Mouse (Mus musculus): ENCODE measurements around the gene Btd. TPM values are rescaled to one million over a fixed set of nuclear protein-coding genes. Genes with fewer than 3 reads are reported as not detected.

Btd gene
- polyA plus RNA-seq, 1 experiment from 2014 or later = 16.3 TPM

GRCm38 (mm10) chr14:31663376-31664099 lies 22.7 kb downstream of the Btd start:
- DNase-seq (ENCODE audit: low spot score) = peak; percentile 31
- H3K4me1 ChIP-seq = peaks cover 68% of the 10 kb centered on the region
- 89% methylated on average over 13 of the region's 13 CpGs for WGBS

DNA sequence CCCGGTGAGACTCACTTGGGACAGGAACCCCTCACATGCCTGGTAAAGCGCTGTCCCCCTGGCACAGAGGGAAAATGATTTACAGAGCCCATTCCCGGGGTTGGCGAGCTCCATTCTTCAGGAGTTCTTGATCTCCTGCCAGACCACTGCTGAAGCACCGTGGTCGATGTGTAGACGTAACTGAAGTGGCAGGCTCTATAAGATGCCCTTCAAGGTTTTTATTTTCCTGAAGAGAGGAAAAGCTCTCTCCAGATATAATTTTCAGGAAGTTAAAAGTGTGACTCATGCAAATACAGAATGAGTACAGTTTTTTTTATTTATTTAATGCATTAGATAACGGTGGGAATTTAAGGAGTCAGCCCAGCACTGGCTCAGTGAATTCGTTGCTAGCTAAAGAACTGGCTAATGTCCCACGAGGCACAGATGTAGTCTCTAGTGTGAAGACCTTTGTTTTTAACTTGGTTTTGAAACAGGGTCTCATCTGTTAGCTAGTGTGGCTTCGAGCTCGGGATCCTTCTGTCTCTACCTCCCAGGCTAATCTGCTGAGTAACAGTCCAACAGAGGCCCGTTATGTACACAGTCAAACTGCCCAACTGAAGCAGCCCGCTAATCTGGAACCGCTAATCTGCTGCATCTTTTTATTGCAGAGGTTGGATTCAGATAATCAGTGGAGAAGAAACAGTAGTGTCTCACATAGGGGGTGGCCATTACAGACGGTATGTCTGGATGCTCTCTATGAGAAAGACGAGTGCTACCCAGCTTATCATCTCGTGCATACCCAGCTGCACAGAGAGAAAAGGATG lies 23.5 kb downstream of the Btd start:
- peaks cover 19% of the 10 kb centered on the region for H3K36me3 ChIP-seq
- no peaks in the 10 kb centered on the region for H3K9me3 ChIP-seq (replicated peaks)
- no peak overlapping the region for H3K4me3 ChIP-seq
- WGBS = 88% methylated on average over 18 of the region's 18 CpGs
- H3K27ac ChIP-seq = peak overlapping the region; percentile 95
- no peak for DNase-seq (ENCODE audit: low spot score)
- peaks cover 66% of the 10 kb centered on the region for H3K4me1 ChIP-seq
- no peaks in the 10 kb centered on the region for H3K27me3 ChIP-seq (ENCODE audit: low read depth, poor library complexity, severe bottlenecking)

More at GRCm38 (mm10) chr14:31663376-31664099, 22.7 kb downstream of the Btd start:
- H3K27ac ChIP-seq = peak overlapping the region; percentile 95
- no peak overlapping the region for H3K4me3 ChIP-seq
- no peaks in the 10 kb centered on the region for H3K27me3 ChIP-seq (ENCODE audit: low read depth, poor library complexity, severe bottlenecking)
- peaks cover 19% of the 10 kb centered on the region for H3K36me3 ChIP-seq
- no peaks in the 10 kb centered on the region for H3K9me3 ChIP-seq (replicated peaks)

- H3K36me3 ChIP-seq = peaks cover 19% of the 10 kb centered on the region
- DNase-seq (ENCODE audit: low spot score) = no peak
- H3K4me3 ChIP-seq = no peak overlapping the region
- H3K9me3 ChIP-seq (replicated peaks) = no peaks in the 10 kb centered on the region
- no peaks in the 10 kb centered on the region for H3K27me3 ChIP-seq (ENCODE audit: low read depth, poor library complexity, severe bottlenecking)
- WGBS = 76% methylated on average over 12 of the region's 12 CpGs
- peak overlapping the region; percentile 64 for H3K27ac ChIP-seq
- peaks cover 66% of the 10 kb centered on the region for H3K4me1 ChIP-seq
These were observed 24.2 kb downstream of the Btd start for GRCm38 (mm10) chr14:31664903-31665565.

- Histone ChIP-seq H3K36me3 (peaks cover 19% of the 10 kb centered on the region), H3K4me1 (peaks cover 61% of the 10 kb centered on the region), H3K4me3 (no peak overlapping the region), H3K9me3 (replicated peaks) (no peaks in the 10 kb centered on the region), H3K27ac (peak overlapping the region; percentile 64; the same call in 1 of the 2 replicates), H3K27me3 (ENCODE audit: low read depth, poor library complexity, severe bottlenecking) (no peaks in the 10 kb centered on the region)
- 88% methylated on average over 4 of the region's 4 CpGs for WGBS
- DNase-seq (ENCODE audit: low spot score) = no peak
These were observed 24.7 kb downstream of the Btd start for GRCm38 (mm10) chr14:31665566-31665940.

GRCm38 (mm10) chr14:31666931-31667705 lies 26.3 kb downstream of the Btd start:
- H3K27me3 ChIP-seq (ENCODE audit: low read depth, poor library complexity, severe bottlenecking) = no peaks in the 10 kb centered on the region
- H3K4me3 ChIP-seq = no peak overlapping the region
- peaks cover 46% of the 10 kb centered on the region for H3K4me1 ChIP-seq
- DNase-seq (ENCODE audit: low spot score) = peak; percentile 23
- 96% methylated on average over 28 of the region's 28 CpGs for WGBS
- peaks cover 19% of the 10 kb centered on the region for H3K36me3 ChIP-seq
- no peak overlapping the region for H3K27ac ChIP-seq
- no peaks in the 10 kb centered on the region for H3K9me3 ChIP-seq (replicated peaks)

GRCm38 (mm10) chr14:31667741-31668140 lies 26.9 kb downstream of the Btd start:
- Histone ChIP-seq H3K4me3 (no peak overlapping the region), H3K9me3 (replicated peaks) (no peaks in the 10 kb centered on the region), H3K4me1 (peaks cover 39% of the 10 kb centered on the region), H3K27ac (no peak overlapping the region; the same call in 1 of the 2 replicates), H3K27me3 (ENCODE audit: low read depth, poor library complexity, severe bottlenecking) (no peaks in the 10 kb centered on the region), H3K36me3 (peaks cover 19% of the 10 kb centered on the region)
- WGBS = 86% methylated on average over 6 of the region's 6 CpGs
- peak; percentile 19 for DNase-seq (ENCODE audit: low spot score)

DNA sequence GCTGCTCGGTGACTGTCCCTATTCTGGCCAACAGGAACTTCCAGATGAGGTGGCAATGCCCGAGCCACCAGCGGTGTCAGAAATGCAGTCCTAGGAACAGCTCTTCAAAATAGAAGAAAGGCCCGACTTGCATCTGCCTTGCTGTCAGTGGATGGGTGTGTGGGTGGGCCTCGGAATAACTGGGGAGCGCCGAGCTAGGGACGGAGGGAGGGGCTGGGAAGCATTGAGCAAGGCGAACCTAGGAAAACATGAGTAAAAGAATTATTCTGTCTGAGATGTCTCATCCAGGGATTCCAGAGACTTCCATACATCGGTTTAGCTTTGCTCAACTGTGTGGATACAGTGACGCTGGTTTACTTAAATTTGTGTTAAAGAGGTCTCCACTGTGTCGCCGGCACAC lies 27.5 kb downstream of the Btd start:
- H3K27me3 ChIP-seq (ENCODE audit: low read depth, poor library complexity, severe bottlenecking) = no peaks in the 10 kb centered on the region
- H3K9me3 ChIP-seq (replicated peaks) = no peaks in the 10 kb centered on the region
- no peak overlapping the region for H3K4me3 ChIP-seq
- DNase-seq (ENCODE audit: low spot score) = peak; percentile 20
- 88% methylated on average over 13 of the region's 13 CpGs for WGBS
- 0 out of 2 replicates have a peak overlapping the region, but pooled peaks have one; percentile 19 for H3K27ac ChIP-seq
- peaks cover 34% of the 10 kb centered on the region for H3K4me1 ChIP-seq
- H3K36me3 ChIP-seq = peaks cover 19% of the 10 kb centered on the region

- 83% methylated on average over 13 of the region's 13 CpGs for WGBS
- Histone ChIP-seq H3K36me3 (peaks cover 19% of the 10 kb centered on the region), H3K27ac (peak overlapping the region; percentile 65), H3K9me3 (replicated peaks) (no peaks in the 10 kb centered on the region), H3K4me3 (no peak overlapping the region), H3K27me3 (ENCODE audit: low read depth, poor library complexity, severe bottlenecking) (no peaks in the 10 kb centered on the region), H3K4me1 (peaks cover 25% of the 10 kb centered on the region)
- DNase-seq (ENCODE audit: low spot score) = no peak
These were observed 28.4 kb downstream of the Btd start for GRCm38 (mm10) chr14:31669161-31669611.

GRCm38 (mm10) chr14:31669642-31670490 lies 29.0 kb downstream of the Btd start:
- WGBS = 83% methylated on average over 15 of the region's 15 CpGs
- Histone ChIP-seq H3K36me3 (peaks cover 19% of the 10 kb centered on the region), H3K27ac (peak overlapping the region; percentile 65), H3K9me3 (replicated peaks) (no peaks in the 10 kb centered on the region), H3K27me3 (ENCODE audit: low read depth, poor library complexity, severe bottlenecking) (no peaks in the 10 kb centered on the region), H3K4me1 (peaks cover 19% of the 10 kb centered on the region), H3K4me3 (no peak overlapping the region)
- DNase-seq (ENCODE audit: low spot score) = peak; percentile 32

DNA sequence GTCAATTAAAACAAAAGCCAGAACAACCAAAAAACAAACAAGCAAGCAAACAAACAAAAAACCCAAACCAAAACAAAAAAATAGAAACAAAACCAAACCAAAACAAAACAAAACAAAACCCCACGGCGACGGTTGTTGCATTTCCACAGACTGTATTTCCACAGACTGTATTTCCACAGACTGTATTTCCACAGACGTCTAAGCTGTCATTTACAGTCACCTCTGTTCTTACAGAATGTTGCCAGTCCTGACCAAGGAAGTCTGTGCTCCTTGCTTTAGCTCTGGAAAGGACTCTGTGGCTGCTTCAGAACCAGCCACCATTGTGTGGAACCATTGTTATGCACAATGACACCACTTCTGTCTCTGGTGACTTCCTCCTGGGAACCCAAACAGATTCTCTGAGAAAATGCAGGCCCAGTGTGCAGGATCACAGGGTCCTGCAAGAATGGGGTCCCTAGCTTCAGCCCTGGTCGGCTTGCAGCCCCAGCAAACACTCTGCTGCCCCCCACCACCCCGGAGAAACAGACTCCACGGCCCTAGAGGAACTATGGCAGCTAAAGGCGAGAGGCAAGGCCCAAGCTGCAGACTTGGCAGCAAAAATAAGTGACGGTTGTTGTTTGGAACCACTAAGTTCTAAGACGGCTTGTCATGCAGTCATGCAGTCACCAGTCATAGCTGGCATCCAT lies 30.9 kb downstream of the Btd start:
- H3K27ac ChIP-seq = 0 out of 2 replicates have a peak overlapping the region, but pooled peaks have one; percentile 30

DNA sequence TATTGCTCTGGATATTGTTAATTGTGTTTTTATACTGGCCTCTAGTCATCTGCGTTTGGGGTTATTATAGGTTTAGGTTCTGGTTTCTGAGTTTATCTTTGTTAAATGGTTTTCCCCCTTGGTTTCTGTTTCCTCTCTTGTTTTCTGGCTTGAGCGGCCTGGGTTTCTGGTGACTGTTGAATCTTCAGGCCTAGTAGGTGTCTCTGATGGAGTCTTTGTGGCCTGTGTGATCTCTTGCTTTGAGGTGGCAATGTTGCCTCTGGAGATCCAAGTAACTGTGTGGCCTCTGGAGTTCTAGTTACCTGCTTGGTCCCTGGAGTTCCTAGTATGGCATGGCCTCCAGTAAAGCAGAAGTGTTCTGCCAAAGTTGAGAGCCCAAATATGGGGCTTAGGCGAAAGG lies 39.8 kb downstream of the Btd start:
- 90% methylated on average over 3 of the region's 3 CpGs for WGBS

More for the DNA sequence above, 30.9 kb downstream of the Btd start:
- no peaks in the 10 kb centered on the region for H3K27me3 ChIP-seq (ENCODE audit: low read depth, poor library complexity, severe bottlenecking)
- H3K9me3 ChIP-seq (replicated peaks) = no peaks in the 10 kb centered on the region
- H3K4me3 ChIP-seq = no peak overlapping the region
- WGBS = 70% methylated on average over 10 of the region's 10 CpGs
- peak; percentile 27 for DNase-seq (ENCODE audit: low spot score)
- H3K4me1 ChIP-seq = peaks cover 11% of the 10 kb centered on the region
- H3K36me3 ChIP-seq = peaks cover 13% of the 10 kb centered on the region

More for the DNA sequence above, 39.8 kb downstream of the Btd start:
- Histone ChIP-seq H3K36me3 (no peaks in the 10 kb centered on the region), H3K27me3 (ENCODE audit: low read depth, poor library complexity, severe bottlenecking) (no peaks in the 10 kb centered on the region), H3K27ac (no peak overlapping the region), H3K4me3 (no peak overlapping the region), H3K9me3 (replicated peaks) (no peaks in the 10 kb centered on the region), H3K4me1 (0 out of 2 replicates have a peak, but pooled peaks cover 12% of the 10 kb centered on the region)
- DNase-seq (ENCODE audit: low spot score) = peak; percentile 12

Data from limb, embryonic 10.5 days (tissue).